Mouse (Mus musculus): ENCODE measurements at regions not wholly inside any gene's neighbourhood (a gene's known extent, or its start where the extent isn't known, plus 50 kb on each side); places are given as distances from the start of the nearest gene placed in this dataset.

DNA sequence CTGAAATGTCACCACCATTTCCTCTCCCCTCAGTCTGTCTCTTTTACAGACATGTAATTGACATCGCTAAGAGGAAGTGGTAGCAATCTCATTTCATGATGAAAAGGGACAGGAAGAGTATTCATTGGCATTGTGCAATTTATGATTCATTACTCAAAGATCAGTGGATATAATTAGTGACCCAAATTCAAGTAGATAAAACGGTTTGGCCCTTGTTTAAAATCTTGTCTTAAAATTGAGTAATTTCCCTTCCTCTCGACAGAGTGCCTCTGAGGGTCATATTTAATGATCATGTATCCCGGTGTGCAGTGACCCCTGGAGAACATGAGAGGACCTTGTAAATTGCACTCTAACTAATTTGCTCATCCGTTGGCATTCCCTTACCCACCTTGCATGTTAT, 371.0 kb downstream of the Tmem114 start:
- H3K27me3 ChIP-seq (ENCODE audit: insufficient read depth, low read length): no peaks in the 10 kb centered on the region
- no peak for TF ChIP-seq CTCF (IDR thresholded peaks at IDR 0.05; ENCODE audit: low read depth)
- no peak for DNase-seq (ENCODE audit: low spot score)
- no peak for ATAC-seq
- no peaks in the 10 kb centered on the region for H3K9me3 ChIP-seq (ENCODE audit: low read length)
- no peak overlapping the region for H3K4me3 ChIP-seq (ENCODE audit: low read length)
- WGBS: 74% methylated on average over 5 of the region's 5 CpGs
- H3K36me3 ChIP-seq (ENCODE audit: insufficient read depth, low read length): no peaks in the 10 kb centered on the region
- no peak overlapping the region for H3K9ac ChIP-seq (replicated peaks; ENCODE audit: low read length)
- H3K4me1 ChIP-seq (ENCODE audit: insufficient read depth, low read length): no peaks in the 10 kb centered on the region
- no peak overlapping the region for H3K4me2 ChIP-seq (ENCODE audit: low read depth, low read length)
- H3K27ac ChIP-seq: no peak overlapping the region

DNA sequence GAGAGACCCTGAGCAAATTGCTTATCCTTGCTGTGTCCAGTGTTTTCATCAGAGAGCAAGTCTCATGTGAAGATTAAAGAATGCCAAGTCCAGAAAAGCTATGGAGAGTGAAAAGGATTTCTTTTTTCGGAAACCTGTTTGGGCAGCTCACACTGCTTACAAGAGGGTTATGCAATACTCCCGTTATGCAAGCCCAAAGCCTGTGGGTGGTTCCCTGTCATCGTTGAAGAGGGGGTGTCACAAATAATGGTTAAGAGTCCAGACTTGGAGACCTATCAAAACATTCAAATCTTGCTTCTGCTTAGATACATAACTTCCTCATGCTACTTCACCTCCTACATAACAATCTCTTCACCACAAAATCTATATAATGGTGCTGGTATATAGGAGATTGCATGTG, 416.0 kb downstream of the Tmem114 start:
- Histone ChIP-seq H3K4me2 (ENCODE audit: low read depth, low read length) (no peak overlapping the region), H3K9ac (replicated peaks; ENCODE audit: low read length) (no peak overlapping the region), H3K4me3 (ENCODE audit: low read length) (no peak overlapping the region), H3K4me1 (ENCODE audit: insufficient read depth, low read length) (no peaks in the 10 kb centered on the region), H3K27me3 (ENCODE audit: insufficient read depth, low read length) (no peaks in the 10 kb centered on the region), H3K9me3 (ENCODE audit: low read length) (no peaks in the 10 kb centered on the region), H3K36me3 (ENCODE audit: insufficient read depth, low read length) (no peaks in the 10 kb centered on the region), H3K27ac (no peak overlapping the region)
- DNase-seq (ENCODE audit: low spot score): no peak
- no peak for TF ChIP-seq CTCF (IDR thresholded peaks at IDR 0.05; ENCODE audit: low read depth)
- ATAC-seq: no peak
- 76% methylated on average over 3 of the region's 3 CpGs for WGBS

DNA sequence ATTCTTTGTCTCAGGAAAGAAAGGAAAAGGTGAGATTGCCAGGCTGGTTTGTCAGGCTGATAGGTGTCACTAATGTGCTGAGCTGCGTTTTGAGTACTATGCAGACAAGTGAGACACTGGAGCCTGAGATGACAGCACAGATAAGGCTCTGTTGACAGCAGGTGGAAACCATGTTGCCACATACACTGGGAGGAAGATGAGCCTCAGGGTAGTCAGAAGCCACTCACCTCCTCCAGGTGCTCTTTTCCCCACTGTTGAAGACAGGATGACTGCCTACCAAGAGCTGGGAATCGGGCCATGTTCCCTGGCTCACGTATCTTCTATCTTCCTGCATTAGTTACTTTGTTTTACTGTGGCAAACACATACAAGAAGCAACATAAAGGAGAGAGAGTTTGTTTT, 418.3 kb downstream of the Tmem114 start:
- WGBS: 66% methylated on average over 3 of the region's 3 CpGs
- Histone ChIP-seq H3K4me1 (ENCODE audit: insufficient read depth, low read length) (no peaks in the 10 kb centered on the region; the same call in 1 of the 2 replicates), H3K9ac (replicated peaks; ENCODE audit: low read length) (no peak overlapping the region), H3K9me3 (ENCODE audit: low read length) (no peaks in the 10 kb centered on the region), H3K27ac (no peak overlapping the region), H3K27me3 (ENCODE audit: insufficient read depth, low read length) (no peaks in the 10 kb centered on the region), H3K4me2 (ENCODE audit: low read depth, low read length) (no peak overlapping the region), H3K4me3 (ENCODE audit: low read length) (no peak overlapping the region), H3K36me3 (ENCODE audit: insufficient read depth, low read length) (no peaks in the 10 kb centered on the region)
- DNase-seq (ENCODE audit: low spot score): no peak
- no peak for TF ChIP-seq CTCF (IDR thresholded peaks at IDR 0.05; ENCODE audit: low read depth)
- no peak for ATAC-seq

DNA sequence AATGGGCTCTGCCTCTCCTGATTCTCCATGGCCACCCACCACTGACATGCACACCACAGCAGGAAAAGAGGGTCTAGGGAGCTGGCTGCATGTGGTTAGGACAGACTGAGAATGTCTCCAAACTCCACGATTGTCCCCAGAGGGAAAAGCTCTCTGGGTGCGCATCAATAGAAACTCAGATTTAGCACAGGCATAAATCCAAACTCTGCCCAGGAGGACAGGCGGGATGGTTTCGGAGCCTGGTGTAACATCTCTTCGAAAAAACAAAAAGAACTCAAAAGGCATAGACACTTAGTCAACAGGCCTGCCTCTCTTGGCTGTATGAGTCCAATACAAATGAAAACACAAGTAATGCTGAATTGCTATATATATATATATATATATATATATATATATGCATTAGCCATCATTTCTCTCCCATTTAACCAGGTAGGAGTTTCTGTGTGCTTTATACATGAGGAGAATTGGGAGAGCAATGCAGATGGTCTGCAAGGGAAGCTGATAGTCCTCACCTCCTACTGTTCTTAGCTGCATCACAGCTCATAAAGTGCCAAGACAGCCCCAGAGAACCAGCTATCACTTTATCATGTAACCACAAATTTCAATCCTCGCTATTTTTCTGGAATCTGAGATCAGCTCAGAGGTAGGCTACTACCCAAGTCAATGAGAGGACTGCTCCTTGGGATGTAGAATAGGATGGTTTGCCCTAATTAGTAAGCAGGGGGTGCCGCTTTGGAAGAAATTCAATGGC, 422.4 kb downstream of the Tmem114 start:
- Histone ChIP-seq H3K27ac (no peak overlapping the region), H3K4me3 (ENCODE audit: low read length) (no peak overlapping the region), H3K9ac (replicated peaks; ENCODE audit: low read length) (no peak overlapping the region), H3K9me3 (ENCODE audit: low read length) (no peaks in the 10 kb centered on the region), H3K27me3 (ENCODE audit: insufficient read depth, low read length) (no peaks in the 10 kb centered on the region), H3K36me3 (ENCODE audit: insufficient read depth, low read length) (no peaks in the 10 kb centered on the region), H3K4me2 (ENCODE audit: low read depth, low read length) (no peak overlapping the region), H3K4me1 (ENCODE audit: insufficient read depth, low read length) (no peaks in the 10 kb centered on the region; the same call in 1 of the 2 replicates)
- ATAC-seq: no peak
- no peak for TF ChIP-seq CTCF (IDR thresholded peaks at IDR 0.05; ENCODE audit: low read depth)
- DNase-seq (ENCODE audit: low spot score): no peak
- 82% methylated on average over 7 of the region's 7 CpGs for WGBS

DNA sequence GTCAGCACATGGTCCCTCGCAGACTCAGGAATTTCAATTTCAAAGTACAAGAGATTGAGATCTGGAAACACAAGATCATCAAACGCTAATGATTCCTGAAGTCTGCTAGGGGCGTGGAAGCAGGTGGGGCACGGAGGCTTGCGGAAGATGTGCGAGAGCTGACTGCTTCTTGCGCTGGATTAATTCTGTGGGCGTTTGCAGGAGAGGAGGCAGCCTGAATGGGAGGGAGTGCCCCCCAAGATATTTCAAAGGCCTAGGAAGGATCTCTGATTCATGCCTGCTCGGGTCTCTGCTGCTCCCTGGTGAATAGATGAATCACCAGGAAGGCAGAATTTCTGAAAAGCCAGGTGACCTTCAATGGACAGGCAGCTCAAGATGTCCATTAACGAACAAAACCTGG, 442.1 kb downstream of the Tmem114 start:
- TF ChIP-seq CTCF (IDR thresholded peaks at IDR 0.05; ENCODE audit: low read depth): no peak
- WGBS: 47% methylated on average over 10 of the region's 10 CpGs
- no peaks in the 10 kb centered on the region for H3K27me3 ChIP-seq (ENCODE audit: insufficient read depth, low read length)
- ATAC-seq: no peak
- DNase-seq (ENCODE audit: low spot score): no peak
- no peak overlapping the region for H3K4me2 ChIP-seq (ENCODE audit: low read depth, low read length)
- H3K4me1 ChIP-seq (ENCODE audit: insufficient read depth, low read length): no peaks in the 10 kb centered on the region
- no peak overlapping the region for H3K4me3 ChIP-seq (ENCODE audit: low read length)
- no peak overlapping the region for H3K9ac ChIP-seq (replicated peaks; ENCODE audit: low read length)
- H3K27ac ChIP-seq: no peak overlapping the region
- H3K36me3 ChIP-seq (ENCODE audit: insufficient read depth, low read length): no peaks in the 10 kb centered on the region
- no peaks in the 10 kb centered on the region for H3K9me3 ChIP-seq (ENCODE audit: low read length)

DNA sequence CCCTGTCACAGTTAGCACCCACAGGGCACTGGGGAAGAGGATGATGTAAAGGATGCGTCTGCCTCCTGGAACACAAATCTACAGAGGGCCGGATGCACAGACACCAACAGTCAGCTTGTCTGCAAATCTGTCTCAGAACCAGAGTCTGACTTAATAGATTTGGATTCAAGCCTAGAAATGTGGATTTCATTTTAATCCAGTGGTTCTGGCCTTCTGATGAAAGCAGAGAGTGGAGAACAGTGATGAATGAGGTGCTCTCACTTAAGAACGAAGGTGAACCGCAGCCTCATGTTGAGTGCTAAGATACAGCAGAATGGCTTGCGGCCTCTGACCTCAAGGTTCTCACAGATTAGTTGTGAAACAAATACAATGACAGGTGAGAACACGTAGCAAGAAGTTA, 446.5 kb downstream of the Tmem114 start:
- no peak overlapping the region for H3K9ac ChIP-seq (replicated peaks; ENCODE audit: low read length)
- H3K4me1 ChIP-seq (ENCODE audit: insufficient read depth, low read length): no peaks in the 10 kb centered on the region
- H3K36me3 ChIP-seq (ENCODE audit: insufficient read depth, low read length): no peaks in the 10 kb centered on the region
- no peak for TF ChIP-seq CTCF (IDR thresholded peaks at IDR 0.05; ENCODE audit: low read depth)
- H3K27me3 ChIP-seq (ENCODE audit: insufficient read depth, low read length): peaks cover 4% of the 10 kb centered on the region; the same call in 1 of the 2 replicates
- no peak overlapping the region for H3K4me2 ChIP-seq (ENCODE audit: low read depth, low read length)
- 66% methylated on average over 6 of the region's 6 CpGs for WGBS
- no peak overlapping the region for H3K27ac ChIP-seq
- ATAC-seq (no peak), DNase-seq (ENCODE audit: low spot score) (no peak)
- H3K9me3 ChIP-seq (ENCODE audit: low read length): no peaks in the 10 kb centered on the region
- no peak overlapping the region for H3K4me3 ChIP-seq (ENCODE audit: low read length)

DNA sequence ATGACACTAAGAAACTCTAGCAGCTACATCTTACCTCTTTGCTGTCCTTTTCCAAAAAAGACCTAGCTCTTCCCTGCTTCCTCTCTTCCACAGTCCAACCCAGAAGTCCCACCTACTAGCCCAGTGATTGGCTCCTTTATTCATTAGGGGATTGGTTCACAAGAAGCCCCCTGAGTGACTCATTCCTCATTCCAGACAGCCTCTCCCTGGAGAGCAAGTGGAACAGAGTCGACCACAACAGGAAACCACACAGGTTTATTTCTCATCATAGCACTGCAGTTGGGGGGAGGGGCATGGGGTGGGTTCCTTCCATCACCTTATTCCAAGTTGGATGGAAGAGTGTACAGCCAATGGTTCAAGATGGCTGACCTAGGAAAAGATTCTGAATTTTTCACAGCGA, 473.3 kb downstream of the Tmem114 start:
- Histone ChIP-seq H3K4me3 (ENCODE audit: low read length) (no peak overlapping the region), H3K27ac (no peak overlapping the region), H3K27me3 (ENCODE audit: insufficient read depth, low read length) (no peaks in the 10 kb centered on the region), H3K9ac (replicated peaks; ENCODE audit: low read length) (no peak overlapping the region), H3K36me3 (ENCODE audit: insufficient read depth, low read length) (no peaks in the 10 kb centered on the region), H3K4me2 (ENCODE audit: low read depth, low read length) (no peak overlapping the region), H3K4me1 (ENCODE audit: insufficient read depth, low read length) (no peaks in the 10 kb centered on the region), H3K9me3 (ENCODE audit: low read length) (no peaks in the 10 kb centered on the region)
- DNase-seq (ENCODE audit: low spot score): no peak
- TF ChIP-seq CTCF (IDR thresholded peaks at IDR 0.05; ENCODE audit: low read depth): no peak
- WGBS: 79% methylated on average over 2 of the region's 2 CpGs
- no peak for ATAC-seq
